Mouse (Mus musculus): Measurements from ENCODE around the gene Dcaf17. TPM values are rescaled to one million over a fixed set of nuclear protein-coding genes. Genes with fewer than 3 reads are reported as not detected.

The Dcaf17 gene
- polyA plus RNA-seq, 1 experiment from 2014 or later, result 30.5 TPM

DNA sequence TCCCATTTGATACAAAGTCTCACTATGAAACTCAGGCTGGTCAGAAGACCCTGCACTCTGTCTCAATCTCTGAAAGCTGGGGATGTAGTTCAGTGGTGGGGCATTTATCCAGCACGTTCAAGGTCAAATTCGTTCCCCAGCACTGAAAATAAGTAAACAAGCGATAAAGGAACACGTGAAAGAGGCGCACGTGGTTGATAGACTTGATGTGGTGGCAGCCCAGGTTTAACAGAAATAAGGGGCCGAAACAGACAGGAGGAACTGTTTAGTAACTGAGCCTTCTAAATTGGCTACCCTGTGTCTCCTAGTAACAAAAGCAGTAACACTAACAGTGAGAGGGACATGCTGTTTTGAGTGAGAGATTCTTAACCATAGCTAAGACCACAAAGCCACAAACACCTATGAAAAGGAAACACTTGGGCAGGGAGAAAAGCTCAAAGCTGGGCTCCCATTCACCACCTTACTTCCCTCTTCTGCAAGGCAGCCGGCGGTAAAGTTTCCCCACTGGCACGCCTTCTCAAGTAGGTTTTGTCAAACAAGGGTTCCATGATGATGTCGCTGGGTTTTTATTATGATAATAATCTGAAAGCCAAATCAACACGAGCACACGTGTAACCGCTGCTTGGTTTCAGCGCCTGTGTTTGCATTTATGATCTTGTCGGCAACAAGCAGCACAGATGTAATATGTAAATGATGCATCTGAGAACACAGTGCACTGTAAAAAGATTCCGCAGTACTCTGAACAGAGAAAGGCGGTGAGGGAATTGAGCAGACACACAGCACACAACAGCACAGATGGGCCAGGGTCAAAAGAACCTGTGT is 22.9 kb upstream of the Dcaf17 start:
- no peaks in the 10 kb centered on the region for H3K36me3 ChIP-seq
- WGBS, result 63% methylated on average over 18 of the region's 18 CpGs
- no peak overlapping the region for H3K9ac ChIP-seq
- no peaks in the 10 kb centered on the region for H3K27me3 ChIP-seq
- no peak overlapping the region for H3K4me3 ChIP-seq
- peaks cover 30% of the 10 kb centered on the region for H3K4me1 ChIP-seq
- H3K9me3 ChIP-seq, result no peaks in the 10 kb centered on the region
- peak overlapping the region; percentile 19; the same call in 1 of the 2 replicates for H3K4me2 ChIP-seq (replicated peaks)
- no peak overlapping the region for H3K27ac ChIP-seq
- no peak for ATAC-seq (ENCODE audit: low FRiP score, low read depth)

DNA sequence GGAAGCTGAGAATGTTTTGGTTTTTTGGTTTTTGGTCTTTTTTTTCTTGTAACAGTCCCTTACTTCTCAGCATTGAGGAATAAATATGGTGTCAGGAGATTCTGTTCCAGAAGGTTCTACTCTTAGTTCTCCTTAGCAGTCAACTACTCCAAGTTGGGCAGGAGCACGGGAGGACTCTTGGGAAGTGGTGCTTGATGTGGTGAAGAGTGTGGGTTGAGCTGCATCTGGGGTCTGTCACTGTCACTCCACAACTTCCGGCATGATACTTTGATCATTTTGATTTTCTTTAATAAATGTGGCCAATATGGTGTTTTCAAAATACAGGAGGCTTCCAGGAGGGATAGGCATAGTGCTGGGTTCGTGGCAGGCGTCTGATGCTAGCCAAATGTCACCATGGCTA is 22.1 kb upstream of the Dcaf17 start:
- Histone ChIP-seq H3K4me1 (peaks cover 30% of the 10 kb centered on the region), H3K4me2 (replicated peaks) (no peak overlapping the region), H3K27ac (no peak overlapping the region), H3K27me3 (no peaks in the 10 kb centered on the region), H3K4me3 (no peak overlapping the region), H3K9ac (no peak overlapping the region), H3K9me3 (no peaks in the 10 kb centered on the region), H3K36me3 (no peaks in the 10 kb centered on the region)
- 76% methylated on average over 4 of the region's 4 CpGs for WGBS
- no peak for ATAC-seq (ENCODE audit: low FRiP score, low read depth)

DNA sequence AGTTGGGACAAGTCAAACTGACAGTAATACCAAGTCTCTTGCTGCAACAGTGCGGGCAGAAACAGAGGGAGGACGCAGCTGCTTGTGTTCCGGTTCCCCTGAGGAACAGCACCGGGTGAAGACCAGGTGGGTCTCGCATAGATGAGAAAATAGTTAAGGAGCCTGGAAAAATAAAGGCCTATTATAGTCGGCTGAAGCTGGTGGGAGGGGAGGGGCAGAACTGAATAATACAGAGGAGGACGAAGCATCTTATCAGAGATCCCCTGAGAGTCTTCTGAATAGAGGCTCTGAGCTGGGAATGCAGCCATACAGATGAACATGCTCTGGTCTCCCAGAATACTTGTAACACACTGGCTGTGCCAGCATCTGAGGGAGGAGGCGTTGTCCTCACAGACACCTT is 21.1 kb upstream of the Dcaf17 start:
- H3K4me3 ChIP-seq, result no peak overlapping the region
- ATAC-seq (ENCODE audit: low FRiP score, low read depth), result no peak
- H3K27ac ChIP-seq, result no peak overlapping the region
- H3K4me2 ChIP-seq (replicated peaks), result no peak overlapping the region
- no peaks in the 10 kb centered on the region for H3K9me3 ChIP-seq
- peaks cover 30% of the 10 kb centered on the region for H3K4me1 ChIP-seq
- H3K9ac ChIP-seq, result no peak overlapping the region
- WGBS, result 72% methylated on average over 8 of the region's 8 CpGs
- H3K27me3 ChIP-seq, result no peaks in the 10 kb centered on the region
- H3K36me3 ChIP-seq, result no peaks in the 10 kb centered on the region

DNA sequence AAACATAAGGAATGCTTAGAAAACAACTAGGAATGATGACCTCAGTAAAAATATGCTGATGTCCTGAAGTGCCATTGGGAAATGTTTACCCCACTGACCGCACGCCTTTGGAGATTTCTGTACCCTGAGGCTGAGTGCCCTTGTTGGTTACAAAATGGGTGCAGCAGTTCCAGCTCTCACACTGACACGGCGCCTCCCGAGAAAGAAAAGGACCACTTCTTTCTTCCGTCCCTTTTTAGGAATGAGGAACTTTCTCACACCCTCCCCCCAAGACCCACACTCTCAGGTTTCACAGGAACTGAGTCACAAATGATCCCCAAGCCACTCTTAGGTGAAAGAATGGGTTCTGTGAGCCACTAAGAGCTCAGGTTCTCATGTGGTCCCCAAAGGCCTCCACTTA is 17.7 kb upstream of the Dcaf17 start:
- 80% methylated on average over 6 of the region's 6 CpGs for WGBS
- no peak for ATAC-seq (ENCODE audit: low FRiP score, low read depth)
- no peaks in the 10 kb centered on the region for H3K27me3 ChIP-seq
- no peak overlapping the region for H3K9ac ChIP-seq
- H3K36me3 ChIP-seq, result no peaks in the 10 kb centered on the region
- H3K4me3 ChIP-seq, result no peak overlapping the region
- H3K9me3 ChIP-seq, result no peaks in the 10 kb centered on the region
- H3K27ac ChIP-seq, result no peak overlapping the region
- peaks cover 21% of the 10 kb centered on the region for H3K4me1 ChIP-seq
- H3K4me2 ChIP-seq (replicated peaks), result no peak overlapping the region

DNA sequence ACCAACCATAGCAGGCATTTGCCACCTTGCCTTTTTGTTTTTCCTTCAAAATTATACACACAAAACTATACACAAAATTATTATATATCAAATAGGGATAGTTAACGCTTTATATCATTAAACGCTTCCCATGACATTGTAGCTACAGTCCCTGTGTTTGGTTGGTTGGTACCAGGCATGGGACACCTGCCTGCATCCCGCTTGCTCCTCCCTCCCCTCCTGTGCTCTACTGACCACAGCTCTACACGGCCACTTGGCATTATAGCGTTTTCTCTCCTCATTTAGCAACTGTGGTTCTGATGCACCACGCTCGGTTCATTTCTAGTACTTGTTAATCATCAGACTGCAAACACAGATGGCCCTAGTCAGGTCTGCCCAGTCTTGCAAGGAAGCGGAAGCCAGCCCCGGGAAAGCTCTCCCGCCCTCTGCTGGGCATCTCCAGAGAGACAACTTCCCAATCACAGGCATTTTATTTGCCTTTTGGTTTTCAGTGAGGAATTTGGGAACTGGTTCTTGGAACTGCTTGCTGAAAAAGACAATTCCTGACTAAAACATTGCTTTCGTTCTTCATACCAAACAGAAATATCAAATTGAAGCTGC is 15.5 kb upstream of the Dcaf17 start:
- ATAC-seq (ENCODE audit: low FRiP score, low read depth), result no peak; the same call in 1 of the 2 replicates
- no peaks in the 10 kb centered on the region for H3K27me3 ChIP-seq
- H3K4me2 ChIP-seq (replicated peaks), result peak overlapping the region; percentile 28
- H3K27ac ChIP-seq, result no peak overlapping the region
- H3K36me3 ChIP-seq, result no peaks in the 10 kb centered on the region
- H3K4me1 ChIP-seq, result peaks cover 4% of the 10 kb centered on the region; the same call in 1 of the 2 replicates
- no peak overlapping the region for H3K9ac ChIP-seq
- H3K9me3 ChIP-seq, result no peaks in the 10 kb centered on the region
- WGBS, result 47% methylated on average over 11 of the region's 11 CpGs
- no peak overlapping the region for H3K4me3 ChIP-seq

DNA sequence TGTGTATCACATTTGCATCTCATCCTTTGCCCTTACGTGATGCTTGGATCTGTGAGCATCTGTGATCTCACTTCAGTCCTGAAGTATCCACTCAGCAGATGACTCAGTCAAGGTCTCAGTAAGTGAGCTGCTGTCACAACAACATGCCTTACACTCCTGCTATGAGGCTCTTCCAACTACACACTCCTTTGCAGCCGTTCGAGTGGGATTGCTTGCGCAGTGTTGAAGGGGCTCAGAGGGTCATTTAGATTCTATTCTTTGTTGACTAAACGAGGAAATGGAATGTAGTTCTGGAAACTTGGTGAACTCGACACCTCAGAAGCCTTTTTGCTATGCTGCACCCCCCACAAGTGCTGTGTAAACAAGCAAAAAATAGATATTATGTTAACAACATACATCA is 9.0 kb upstream of the Dcaf17 start:
- Histone ChIP-seq H3K9me3 (no peaks in the 10 kb centered on the region), H3K4me2 (replicated peaks) (no peak overlapping the region), H3K27ac (no peak overlapping the region), H3K36me3 (no peaks in the 10 kb centered on the region), H3K27me3 (no peaks in the 10 kb centered on the region), H3K4me3 (no peak overlapping the region), H3K4me1 (no peaks in the 10 kb centered on the region), H3K9ac (no peak overlapping the region)
- ATAC-seq (ENCODE audit: low FRiP score, low read depth), result no peak
- 66% methylated on average over 6 of the region's 6 CpGs for WGBS

DNA sequence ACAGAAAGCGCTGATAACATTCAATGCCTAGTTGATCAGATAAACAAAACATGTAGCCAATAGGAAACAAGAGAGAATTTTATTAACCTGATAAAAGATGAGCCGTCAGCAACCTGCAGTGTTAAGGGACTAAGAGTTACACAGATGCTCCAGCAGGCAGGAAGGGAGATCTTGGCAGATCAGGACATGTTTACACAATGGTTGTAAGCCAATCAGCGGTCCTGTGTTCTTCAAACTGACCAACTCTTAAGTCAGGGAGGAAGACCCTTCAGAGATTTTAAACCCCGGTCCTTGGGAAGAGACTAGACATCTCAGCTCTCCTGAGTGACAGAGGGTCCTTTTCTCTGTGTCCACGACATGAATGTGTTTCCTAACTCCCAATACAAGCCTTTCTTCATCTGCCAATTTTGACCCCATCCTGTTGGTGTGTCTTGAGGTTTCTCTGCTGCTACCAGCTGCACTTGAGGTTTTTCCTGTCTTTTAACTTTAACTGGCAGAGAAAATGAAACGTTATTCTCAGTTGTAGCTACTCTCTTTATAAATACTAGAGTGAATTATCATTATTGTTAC is 8.3 kb upstream of the Dcaf17 start:
- no peak overlapping the region for H3K9ac ChIP-seq
- H3K4me2 ChIP-seq (replicated peaks), result no peak overlapping the region
- no peak overlapping the region for H3K4me3 ChIP-seq
- no peak for ATAC-seq (ENCODE audit: low FRiP score, low read depth)
- no peaks in the 10 kb centered on the region for H3K9me3 ChIP-seq
- no peaks in the 10 kb centered on the region for H3K27me3 ChIP-seq
- no peak overlapping the region for H3K27ac ChIP-seq
- no peaks in the 10 kb centered on the region for H3K4me1 ChIP-seq
- 71% methylated on average over 6 of the region's 6 CpGs for WGBS
- no peaks in the 10 kb centered on the region for H3K36me3 ChIP-seq

DNA sequence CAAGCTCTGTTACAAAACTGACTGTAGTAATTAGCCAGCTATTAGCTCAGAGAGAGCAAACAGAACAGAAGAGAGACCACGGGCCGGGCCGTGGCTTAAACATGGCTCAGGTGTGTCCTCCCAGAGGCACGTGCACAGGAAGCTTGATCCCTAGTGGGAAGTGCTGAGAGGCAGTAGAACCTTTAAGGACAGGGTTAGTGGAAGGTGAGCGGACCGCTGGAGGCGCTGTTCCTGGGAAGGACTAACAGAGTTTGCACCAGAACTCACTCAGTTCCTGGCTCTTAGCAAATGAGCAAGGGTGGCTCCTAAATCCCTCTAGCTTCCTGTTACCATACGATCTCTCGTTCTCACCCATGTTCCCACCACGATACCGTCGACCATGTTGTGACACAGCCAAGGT is 6.2 kb upstream of the Dcaf17 start:
- 69% methylated on average over 12 of the region's 12 CpGs for WGBS
- ATAC-seq (ENCODE audit: low FRiP score, low read depth), result no peak
- no peak overlapping the region for H3K4me3 ChIP-seq

DNA sequence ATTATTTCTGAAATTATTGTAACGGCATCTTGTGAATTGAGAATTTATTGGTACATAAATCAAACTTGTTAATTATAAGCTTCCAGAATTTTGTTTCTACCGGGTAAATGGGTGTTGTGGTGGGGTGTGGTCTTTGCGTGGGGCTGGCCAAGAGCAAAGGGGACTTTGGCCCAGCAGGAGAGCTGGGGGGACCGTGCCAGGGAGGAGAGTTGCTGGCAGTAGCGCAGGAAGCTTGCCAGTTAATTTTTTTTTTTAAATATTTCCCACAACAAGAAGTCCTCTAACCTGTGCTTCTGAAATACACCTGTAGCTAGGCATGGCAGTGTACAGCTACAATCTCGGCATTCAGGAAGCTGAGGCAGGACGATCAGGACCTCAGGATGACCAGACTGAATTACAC is 4.6 kb upstream of the Dcaf17 start:
- no peak overlapping the region for H3K4me3 ChIP-seq
- no peak overlapping the region for H3K4me2 ChIP-seq (replicated peaks)
- ATAC-seq (ENCODE audit: low FRiP score, low read depth), result no peak
- H3K4me1 ChIP-seq, result peaks cover 10% of the 10 kb centered on the region
- no peak overlapping the region for H3K27ac ChIP-seq
- no peaks in the 10 kb centered on the region for H3K27me3 ChIP-seq
- H3K9ac ChIP-seq, result no peak overlapping the region
- H3K36me3 ChIP-seq, result no peaks in the 10 kb centered on the region
- H3K9me3 ChIP-seq, result no peaks in the 10 kb centered on the region
- 81% methylated on average over 7 of the region's 7 CpGs for WGBS

More for the DNA sequence above, 6.2 kb upstream of the Dcaf17 start:
- Histone ChIP-seq H3K9me3 (no peaks in the 10 kb centered on the region), H3K27ac (no peak overlapping the region), H3K4me1 (peaks cover under 1% of the 10 kb centered on the region; the same call in 1 of the 2 replicates), H3K36me3 (no peaks in the 10 kb centered on the region), H3K27me3 (no peaks in the 10 kb centered on the region), H3K9ac (no peak overlapping the region), H3K4me2 (replicated peaks) (no peak overlapping the region)

DNA sequence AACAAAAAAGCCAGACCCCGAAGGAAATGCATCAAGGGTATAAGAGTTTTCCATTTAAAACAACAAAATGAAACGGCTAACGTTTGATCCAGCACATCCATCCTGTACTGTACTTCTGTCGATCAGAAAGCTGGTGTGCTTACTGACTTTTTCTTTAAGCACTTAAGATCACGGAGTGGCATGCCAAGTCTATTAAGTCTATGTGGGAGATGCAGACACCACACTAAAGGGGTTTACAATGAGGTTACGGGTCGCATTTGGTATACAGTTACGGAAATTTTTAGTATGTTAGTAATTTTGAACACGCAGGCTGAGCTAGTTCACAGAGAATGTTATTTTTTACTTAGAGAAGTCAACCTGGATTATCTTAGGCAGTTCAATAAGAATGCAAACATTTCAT is 412 bp upstream of the Dcaf17 start:
- H3K4me3 ChIP-seq, result peak overlapping the region; percentile 87
- H3K9ac ChIP-seq, result peak overlapping the region; percentile 74
- H3K27me3 ChIP-seq, result no peaks in the 10 kb centered on the region
- H3K27ac ChIP-seq, result no peak overlapping the region
- peaks cover 6% of the 10 kb centered on the region for H3K36me3 ChIP-seq
- WGBS, result 32% methylated on average over 9 of the region's 9 CpGs
- no peaks in the 10 kb centered on the region for H3K9me3 ChIP-seq
- peaks cover 10% of the 10 kb centered on the region for H3K4me1 ChIP-seq
- peak overlapping the region; percentile 76 for H3K4me2 ChIP-seq (replicated peaks)
- ATAC-seq (ENCODE audit: low FRiP score, low read depth), result no peak

DNA sequence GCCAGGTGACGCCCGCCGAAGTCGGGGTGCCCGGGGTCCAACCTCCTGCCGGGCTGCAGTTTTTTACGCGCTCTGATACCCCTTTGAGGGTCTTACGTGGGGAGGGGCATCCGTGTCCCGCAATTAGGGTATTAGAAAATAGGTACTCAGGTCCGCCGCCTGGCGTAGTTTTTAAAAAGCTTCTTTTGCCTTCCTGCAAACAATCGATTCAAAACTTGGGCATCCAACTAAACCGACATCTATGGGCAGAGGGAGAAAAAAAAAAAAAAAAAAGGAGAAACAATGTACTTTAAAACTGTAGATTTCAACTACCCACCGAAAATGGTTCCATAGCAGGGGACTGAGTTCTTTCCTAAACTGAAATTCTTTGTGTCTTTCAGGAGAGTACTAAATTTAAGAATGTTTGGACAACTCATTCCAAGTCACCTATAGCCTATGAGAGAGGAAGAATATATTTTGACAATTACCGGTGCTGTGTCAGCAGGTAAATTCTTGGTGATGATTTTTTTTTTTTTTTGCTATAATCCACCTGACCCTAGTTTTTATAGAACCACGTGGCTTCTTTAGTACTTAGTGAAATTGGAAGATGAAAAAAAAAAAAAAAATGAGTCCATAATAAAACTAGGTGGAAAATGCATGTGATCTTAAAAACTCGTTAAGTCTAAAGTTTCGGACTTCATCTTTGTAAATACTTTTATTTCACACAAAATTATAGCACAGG is 1.1 kb downstream of the Dcaf17 start:
- ATAC-seq (ENCODE audit: low FRiP score, low read depth), result no peak
- Histone ChIP-seq H3K36me3 (peaks cover 12% of the 10 kb centered on the region), H3K9me3 (no peaks in the 10 kb centered on the region), H3K4me3 (peak overlapping the region; percentile 87), H3K27me3 (no peaks in the 10 kb centered on the region), H3K4me2 (replicated peaks) (peak overlapping the region; percentile 76), H3K27ac (peak overlapping the region; percentile 94), H3K9ac (peak overlapping the region; percentile 87), H3K4me1 (peaks cover 10% of the 10 kb centered on the region)
- 10% methylated on average over 21 of the region's 21 CpGs for WGBS

DNA sequence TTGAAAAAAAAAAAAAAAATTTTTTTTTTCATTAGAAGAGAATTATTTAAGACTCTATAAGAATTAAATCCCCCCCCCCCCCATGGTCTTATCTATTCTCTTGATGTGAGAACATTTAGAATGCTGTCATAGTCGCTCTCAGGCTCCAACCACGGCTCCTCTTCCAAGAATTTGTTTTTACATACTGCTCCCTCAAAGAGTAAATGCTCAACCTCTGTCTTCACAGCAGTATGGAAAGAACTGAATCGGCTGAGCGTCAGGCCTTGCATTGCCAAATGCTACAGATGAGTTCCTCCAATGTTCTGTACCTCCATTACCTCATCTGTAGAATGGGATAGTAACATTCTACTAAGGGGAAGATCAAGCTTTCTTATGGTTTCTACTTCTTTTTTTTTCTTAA is 16.5 kb downstream of the Dcaf17 start:
- 98% methylated on average over 4 of the region's 4 CpGs for WGBS
- ATAC-seq (ENCODE audit: low FRiP score, low read depth), result no peak
- no peaks in the 10 kb centered on the region for H3K4me1 ChIP-seq

More for the DNA sequence above, 16.5 kb downstream of the Dcaf17 start:
- H3K4me3 ChIP-seq, result no peak overlapping the region
- H3K36me3 ChIP-seq, result 0 out of 2 replicates have a peak, but pooled peaks cover 8% of the 10 kb centered on the region
- no peaks in the 10 kb centered on the region for H3K9me3 ChIP-seq
- H3K4me2 ChIP-seq (replicated peaks), result no peak overlapping the region
- no peak overlapping the region for H3K27ac ChIP-seq
- H3K27me3 ChIP-seq, result no peaks in the 10 kb centered on the region
- H3K9ac ChIP-seq, result no peak overlapping the region
